Mouse (Mus musculus) embryonic facial prominence, embryonic 14.5 days (tissue): ENCODE measurements at regions not wholly inside any gene's neighbourhood (a gene's known extent, or its start where the extent isn't known, plus 50 kb on each side); places are given as distances from the start of the nearest gene placed in this dataset.
A peak's percentile ranks its signal among the peaks of the same experiment; 100 is the strongest.

Experiments
- ATAC-seq: fragments of 200-750 bp; cut with Nextera tagmentation; 2 replicates; pipeline ENCODE4 v1.8.0; 2017; ENCODE audit warnings: low read depth, moderate number of reproducible peaks, moderate TSS enrichment
- DNase-seq: peaks from one replicate; pipeline ENCODE4 v3.0.0-alpha.2; 2015; ENCODE audit warnings: low spot score
- H3K27ac ChIP-seq: fragments of 300-500 bp; sonication (generic); replicated peaks from 2 replicates; pipeline ENCODE4 v1.5.1; 2014; ENCODE audit warnings: low read depth, mild to moderate bottlenecking, low read length, moderate library complexity
- H3K27me3 ChIP-seq: fragments of 300-500 bp; sonication (generic); replicated peaks from 2 replicates; pipeline ENCODE4 v1.6.1; 2014; ENCODE audit warnings: low read length; ENCODE audit not compliant: control insufficient read depth, insufficient read depth
- H3K36me3 ChIP-seq: fragments of 300-500 bp; sonication (generic); 2 replicates; pipeline ENCODE4 v1.6.1; 2014; ENCODE audit warnings: low read length, mixed read lengths; ENCODE audit not compliant: control insufficient read depth, insufficient read depth
- H3K4me1 ChIP-seq: fragments of 300-500 bp; sonication (generic); 2 replicates; pipeline ENCODE4 v1.6.1; 2014; ENCODE audit warnings: antibody characterized with exemption, low read length; ENCODE audit not compliant: control insufficient read depth, insufficient read depth
- H3K4me2 ChIP-seq: fragments of 300-500 bp; sonication (generic); 2 replicates; pipeline ENCODE4 v1.6.1; 2014; ENCODE audit warnings: low read depth, mild to moderate bottlenecking, low read length, moderate library complexity, mixed read lengths
- H3K4me3 ChIP-seq: fragments of 300-500 bp; sonication (generic); 2 replicates; pipeline ENCODE4 v1.5.1; 2014; ENCODE audit warnings: low read depth, mild to moderate bottlenecking, low read length
- H3K9ac ChIP-seq: fragments of 300-500 bp; sonication (generic); 2 replicates; pipeline ENCODE4 v1.6.1; 2014; ENCODE audit warnings: low read depth, mild to moderate bottlenecking, low read length, moderate library complexity, mixed read lengths
- H3K9me3 ChIP-seq: fragments of 300-500 bp; sonication (generic); 2 replicates; pipeline ENCODE4 v1.6.1; 2016; ENCODE audit warnings: low read length; ENCODE audit not compliant: control insufficient read depth
- WGBS: fragments of 180-500 bp; shearing (Covaris S2); extraction: QIAGEN DNeasy Blood & Tissue Kit; methylation state at CpG from one replicate; pipeline ENCODE4 v1.1.7; 2014; 5-methylcytosine and 5-hydroxymethylcytosine counted together

DNA sequence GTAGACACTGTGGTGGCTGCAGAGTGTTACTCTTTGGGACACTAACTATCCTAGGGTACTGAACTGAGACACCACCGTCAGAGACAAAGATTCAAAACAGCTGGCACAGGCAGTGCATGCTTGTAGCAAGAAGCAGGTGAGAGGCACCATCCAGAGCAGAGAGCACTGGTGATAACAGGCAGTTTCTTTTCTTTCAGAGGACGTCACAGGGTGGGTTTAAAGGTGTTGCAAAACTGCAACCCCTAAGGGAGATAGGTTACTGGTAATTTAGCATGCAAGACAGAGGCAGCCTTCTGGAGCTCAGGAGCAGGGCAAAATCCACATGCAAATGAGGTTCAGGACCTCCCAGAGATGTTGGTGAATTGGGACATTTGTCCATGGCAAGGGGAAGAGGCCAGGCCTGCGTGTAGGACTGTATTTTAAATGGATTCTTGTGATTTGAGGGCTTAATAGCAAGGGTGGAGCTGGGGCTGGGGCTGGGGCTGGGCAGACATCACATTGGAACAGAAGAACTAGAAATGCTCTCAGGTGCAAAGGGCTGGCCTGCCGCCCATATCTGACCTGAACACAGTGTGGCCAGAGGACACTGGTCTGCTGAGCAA, 374.3 kb downstream of the Prdm2 start:
- no peak overlapping the region for H3K4me3 ChIP-seq
- no peak overlapping the region for H3K4me2 ChIP-seq
- no peak for ATAC-seq
- H3K27me3 ChIP-seq, result no peaks in the 10 kb centered on the region
- H3K27ac ChIP-seq, result no peak overlapping the region
- DNase-seq, result no peak
- 57% methylated on average over 4 of the region's 4 CpGs for WGBS
- H3K4me1 ChIP-seq, result no peaks in the 10 kb centered on the region
- H3K36me3 ChIP-seq, result no peaks in the 10 kb centered on the region
- H3K9me3 ChIP-seq, result no peaks in the 10 kb centered on the region
- no peak overlapping the region for H3K9ac ChIP-seq

DNA sequence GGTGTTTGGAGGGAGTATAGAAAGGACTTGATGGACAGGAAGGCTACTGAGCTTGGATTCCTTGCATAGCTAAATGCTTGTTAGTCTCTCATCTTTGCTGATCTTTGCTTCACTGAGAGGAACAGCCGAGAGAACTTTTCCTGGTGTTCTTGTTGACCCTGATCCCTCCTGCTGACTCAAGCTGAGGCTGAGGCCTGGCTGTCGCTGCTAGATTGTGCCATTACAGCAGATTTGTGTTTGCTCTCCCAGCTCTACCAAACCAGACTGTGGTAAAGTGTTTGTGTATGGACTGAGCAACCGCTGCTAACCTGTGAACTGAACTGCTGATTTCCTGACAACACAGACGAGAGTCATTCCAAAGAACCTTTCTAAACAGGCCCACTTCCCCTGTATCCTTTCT, 375.2 kb downstream of the Prdm2 start:
- Histone ChIP-seq H3K4me2 (no peak overlapping the region), H3K9ac (no peak overlapping the region), H3K36me3 (no peaks in the 10 kb centered on the region), H3K4me1 (no peaks in the 10 kb centered on the region), H3K9me3 (no peaks in the 10 kb centered on the region), H3K27ac (no peak overlapping the region), H3K4me3 (no peak overlapping the region), H3K27me3 (no peaks in the 10 kb centered on the region)
- ATAC-seq, result no peak
- WGBS, result 71% methylated on average over 4 of the region's 4 CpGs
- no peak for DNase-seq

DNA sequence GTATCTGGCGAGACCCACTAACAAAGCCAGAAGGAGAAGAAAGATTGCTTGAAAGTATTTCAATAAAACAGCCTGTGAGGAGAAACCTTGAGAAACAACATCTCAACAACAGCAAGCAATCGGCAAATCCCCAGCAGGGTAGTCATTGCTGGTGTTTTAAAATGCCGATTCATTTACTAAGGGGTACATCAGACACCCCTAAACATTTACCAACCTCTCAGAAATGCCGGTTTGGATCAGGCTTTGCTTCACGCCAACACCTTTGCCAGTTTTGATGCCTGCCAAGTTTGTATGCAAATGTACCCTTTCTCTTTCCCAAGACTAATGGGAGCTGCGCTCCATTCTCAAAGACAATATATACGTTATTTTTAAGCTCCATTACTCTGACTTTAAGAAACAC, 383.1 kb downstream of the Prdm2 start:
- WGBS, result 83% methylated on average over 7 of the region's 7 CpGs
- DNase-seq, result no peak
- H3K9ac ChIP-seq, result no peak overlapping the region

DNA sequence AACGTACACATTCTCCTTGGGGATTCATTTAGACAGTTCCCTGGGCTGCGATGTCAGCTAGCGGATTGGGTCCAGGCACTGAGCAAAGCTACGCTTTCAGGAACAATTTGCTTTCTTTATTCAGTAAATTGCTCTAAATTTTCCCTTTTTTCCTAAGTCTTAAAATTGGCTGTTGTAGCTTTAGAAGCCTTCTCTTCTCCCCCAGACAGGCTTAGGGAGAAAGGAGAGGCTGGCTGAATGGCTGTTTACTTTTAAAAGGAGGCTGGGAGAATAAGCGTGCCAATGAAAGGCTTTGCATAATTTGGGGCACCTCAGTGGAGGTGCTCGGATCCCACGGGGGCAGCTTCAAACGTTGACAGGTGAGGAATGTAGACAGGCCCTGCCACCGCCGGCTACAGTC, 383.8 kb downstream of the Prdm2 start:
- H3K27ac ChIP-seq, result peak overlapping the region; percentile 44; the same call in 1 of the 2 replicates
- 18% methylated on average over 10 of the region's 10 CpGs for whole genome bisulfite sequencing
- no peaks in the 10 kb centered on the region for H3K36me3 ChIP-seq
- ATAC-seq (no peak), DNase-seq (peak; percentile 41)
- H3K4me3 ChIP-seq, result no peak overlapping the region
- H3K27me3 ChIP-seq, result no peaks in the 10 kb centered on the region
- H3K9ac ChIP-seq, result no peak overlapping the region; the same call in 1 of the 2 replicates
- peaks cover 27% of the 10 kb centered on the region for H3K4me1 ChIP-seq
- no peak overlapping the region for H3K4me2 ChIP-seq
- no peaks in the 10 kb centered on the region for H3K9me3 ChIP-seq

More for the DNA sequence above, 383.1 kb downstream of the Prdm2 start:
- H3K4me1 ChIP-seq, result peaks cover 27% of the 10 kb centered on the region
- H3K4me3 ChIP-seq, result no peak overlapping the region
- H3K4me2 ChIP-seq, result no peak overlapping the region
- H3K27ac ChIP-seq, result no peak overlapping the region
- ATAC-seq, result no peak
- no peaks in the 10 kb centered on the region for H3K9me3 ChIP-seq
- no peaks in the 10 kb centered on the region for H3K36me3 ChIP-seq
- H3K27me3 ChIP-seq, result no peaks in the 10 kb centered on the region

DNA sequence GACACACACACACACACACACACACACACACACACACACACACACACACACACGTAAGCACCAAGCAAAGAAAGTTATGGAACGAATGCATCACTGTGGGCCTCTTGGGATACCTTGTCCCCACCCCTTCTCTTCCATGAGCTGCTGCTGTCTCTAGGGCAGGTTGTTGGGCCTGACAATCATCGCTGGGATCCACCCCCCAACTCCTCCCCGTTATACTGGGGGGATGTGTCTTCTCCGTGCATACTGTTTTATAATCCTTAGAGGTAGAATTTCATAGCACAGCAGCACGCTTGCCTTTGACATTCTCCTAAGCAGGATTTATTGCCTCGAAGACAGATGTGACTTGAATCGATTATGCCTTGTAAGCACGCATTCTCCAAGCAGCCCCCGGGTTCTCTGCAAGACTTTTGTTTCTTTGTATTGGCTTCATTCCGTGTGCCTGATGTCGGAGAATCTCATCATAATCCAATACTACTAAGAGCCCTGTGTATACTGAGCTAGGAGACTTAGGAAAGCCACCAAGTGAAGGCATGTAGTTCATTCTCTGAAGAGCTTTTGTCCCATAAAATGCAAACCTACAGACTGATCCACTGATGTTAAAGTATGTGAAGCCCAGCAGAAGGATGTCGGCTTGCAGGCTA, 386.4 kb downstream of the Prdm2 start:
- Histone ChIP-seq H3K4me1 (peaks cover 27% of the 10 kb centered on the region), H3K27me3 (no peaks in the 10 kb centered on the region), H3K4me2 (peak overlapping the region; percentile 50), H3K9me3 (no peaks in the 10 kb centered on the region), H3K9ac (no peak overlapping the region), H3K4me3 (peak overlapping the region; percentile 17), H3K27ac (peak overlapping the region; percentile 71), H3K36me3 (no peaks in the 10 kb centered on the region)
- peak; percentile 87 for DNase-seq
- peak; percentile 95 for ATAC-seq
- WGBS, result 19% methylated on average over 13 of the region's 13 CpGs

DNA sequence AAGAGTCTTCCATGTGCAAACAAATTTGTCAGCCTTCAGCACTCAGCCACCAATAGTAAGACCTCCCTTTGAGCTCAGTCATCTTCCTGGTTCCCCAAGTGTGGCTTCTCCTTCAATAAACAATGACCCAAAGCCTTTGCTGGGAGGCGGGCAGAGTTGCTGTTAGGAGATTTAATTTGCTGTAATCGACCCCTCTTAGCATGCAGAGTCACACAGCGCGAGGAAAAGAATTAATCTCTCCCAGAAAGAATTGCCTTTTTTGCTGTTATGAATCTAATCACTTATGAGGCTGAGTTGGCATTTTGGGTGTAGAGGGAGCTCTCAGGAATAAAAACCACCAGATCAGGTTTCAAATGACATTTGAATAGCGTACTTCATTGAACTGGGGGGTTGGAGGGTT, 387.0 kb downstream of the Prdm2 start:
- no peaks in the 10 kb centered on the region for H3K9me3 ChIP-seq
- H3K4me1 ChIP-seq, result peaks cover 27% of the 10 kb centered on the region
- H3K9ac ChIP-seq, result no peak overlapping the region
- H3K4me3 ChIP-seq, result peak overlapping the region; percentile 17; the same call in 1 of the 2 replicates
- no peaks in the 10 kb centered on the region for H3K27me3 ChIP-seq
- ATAC-seq, result peak; percentile 58; the same call in 1 of the 2 replicates
- peak overlapping the region; percentile 71; the same call in 1 of the 2 replicates for H3K27ac ChIP-seq
- H3K4me2 ChIP-seq, result peak overlapping the region; percentile 50
- no peaks in the 10 kb centered on the region for H3K36me3 ChIP-seq
- DNase-seq, result peak; percentile 64
- WGBS, result 13% methylated on average over 5 of the region's 5 CpGs

DNA sequence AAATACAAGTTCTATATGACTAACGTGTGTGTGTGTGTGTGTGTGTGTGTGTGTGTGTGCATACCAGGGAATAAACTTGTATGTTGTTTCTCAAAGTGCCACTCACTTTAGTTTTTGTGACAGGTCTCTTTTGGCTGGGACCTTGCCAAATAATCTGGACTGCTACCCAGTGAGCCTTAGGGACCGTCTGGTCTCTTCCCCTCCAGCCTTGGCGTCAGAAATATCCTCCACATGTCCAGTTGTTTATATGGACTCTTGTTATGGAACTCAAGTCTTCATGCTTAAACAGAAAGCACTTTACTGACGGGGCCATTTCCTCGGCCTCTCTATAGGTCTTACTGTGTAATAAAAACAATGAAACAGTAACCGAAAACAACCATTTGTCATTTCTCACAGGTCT, 394.4 kb downstream of the Prdm2 start:
- Histone ChIP-seq H3K9me3 (no peaks in the 10 kb centered on the region), H3K9ac (no peak overlapping the region), H3K27ac (no peak overlapping the region), H3K4me1 (no peaks in the 10 kb centered on the region), H3K27me3 (no peaks in the 10 kb centered on the region), H3K4me3 (no peak overlapping the region), H3K4me2 (no peak overlapping the region), H3K36me3 (no peaks in the 10 kb centered on the region)
- DNase-seq, result no peak
- ATAC-seq, result no peak
- 71% methylated on average over 6 of the region's 6 CpGs for WGBS

DNA sequence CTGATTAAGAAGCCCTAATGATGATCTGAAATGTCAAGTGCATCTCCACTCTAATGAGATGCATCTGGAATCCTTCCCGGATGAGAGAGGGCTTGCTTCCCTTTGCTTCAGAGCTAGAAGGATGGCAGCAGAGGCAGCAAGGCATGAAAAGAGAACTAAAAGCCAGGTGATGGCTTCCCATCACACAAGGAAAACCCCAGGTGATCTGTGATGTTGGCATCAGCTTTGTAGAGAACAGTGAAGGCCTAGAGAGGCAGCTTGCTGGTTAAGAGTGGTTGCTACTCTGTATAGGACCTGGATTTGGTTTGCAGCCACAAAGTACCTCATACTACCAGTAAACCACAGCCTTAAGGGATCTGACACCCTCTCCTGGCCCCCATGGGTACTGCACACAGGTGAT, 395.8 kb downstream of the Prdm2 start:
- 67% methylated on average over 1 of the region's 1 CpGs for WGBS
- Histone ChIP-seq H3K27me3 (no peaks in the 10 kb centered on the region), H3K4me2 (no peak overlapping the region)

DNA sequence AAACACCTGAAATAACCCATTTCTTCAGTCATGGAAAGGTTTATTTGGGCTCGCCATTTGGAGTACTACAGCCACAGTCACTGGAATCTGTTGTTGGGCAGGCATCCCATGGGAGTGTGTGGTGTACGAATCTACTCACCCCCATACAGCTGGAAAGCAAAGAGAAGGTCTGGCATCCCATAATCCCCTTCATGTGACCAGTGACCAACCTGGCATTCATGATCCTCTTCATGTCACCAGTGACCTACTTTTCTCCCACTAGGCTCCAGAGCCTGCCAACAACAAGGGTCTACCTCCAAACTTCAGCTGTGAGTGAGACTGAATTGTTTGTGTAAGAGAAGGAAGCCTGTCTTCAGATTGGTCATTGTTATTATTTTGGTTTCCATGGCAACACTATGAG, 409.0 kb downstream of the Prdm2 start:
- Histone ChIP-seq H3K9ac (no peak overlapping the region), H3K4me2 (no peak overlapping the region), H3K27me3 (no peaks in the 10 kb centered on the region), H3K4me1 (no peaks in the 10 kb centered on the region), H3K36me3 (no peaks in the 10 kb centered on the region), H3K27ac (no peak overlapping the region), H3K9me3 (no peaks in the 10 kb centered on the region), H3K4me3 (no peak overlapping the region)
- DNase-seq (no peak), ATAC-seq (no peak)
- 84% methylated on average over 2 of the region's 2 CpGs for WGBS

More for the DNA sequence above, 395.8 kb downstream of the Prdm2 start:
- no peak overlapping the region for H3K9ac ChIP-seq
- no peak overlapping the region for H3K27ac ChIP-seq
- no peaks in the 10 kb centered on the region for H3K9me3 ChIP-seq
- no peak for DNase-seq
- ATAC-seq, result no peak
- H3K4me1 ChIP-seq, result no peaks in the 10 kb centered on the region
- no peaks in the 10 kb centered on the region for H3K36me3 ChIP-seq
- H3K4me3 ChIP-seq, result no peak overlapping the region
